Mouse (Mus musculus) heart, adult 2 months (tissue): ENCODE data around the gene Ptprm.

Source experiments
- CTCF ChIP-seq: fragments of 200-600 bp; IDR thresholded peaks from 2 replicates; pipeline ENCODE4 v1.8.1; 2022; ENCODE audit warnings: antibody characterized with exemption, mild to moderate bottlenecking, moderate library complexity
- POLR2A ChIP-seq: fragments of 200-500 bp; IDR thresholded peaks from 2 replicates; pipeline ENCODE4 v1.6.1; 2011; ENCODE audit warnings: mild to moderate bottlenecking, low read depth, low read length, control low read depth; ENCODE audit not compliant: insufficient read depth

DNA sequence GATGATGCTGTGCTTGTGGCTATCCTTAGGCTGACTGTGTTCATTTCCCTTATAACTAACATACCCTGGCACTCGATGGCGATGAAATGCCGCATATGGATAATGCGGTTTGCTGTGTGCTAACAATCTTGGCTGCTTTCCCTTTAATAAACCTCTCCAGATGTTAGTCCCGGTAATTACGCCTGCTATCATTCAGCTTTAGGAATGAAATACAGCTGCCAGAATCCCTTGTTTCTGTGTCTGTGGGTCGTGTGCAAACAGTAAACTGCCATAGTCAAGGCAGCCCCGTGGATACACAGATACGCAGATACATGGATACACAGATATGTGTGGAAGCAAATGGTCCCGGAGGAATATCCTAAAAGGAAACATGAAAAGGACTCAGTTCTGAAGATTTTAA is 116.8 kb downstream of the Ptprm start:
- TF ChIP-seq CTCF: no peak
- TF ChIP-seq POLR2A: no peak
